In the genomic region with DNA sequence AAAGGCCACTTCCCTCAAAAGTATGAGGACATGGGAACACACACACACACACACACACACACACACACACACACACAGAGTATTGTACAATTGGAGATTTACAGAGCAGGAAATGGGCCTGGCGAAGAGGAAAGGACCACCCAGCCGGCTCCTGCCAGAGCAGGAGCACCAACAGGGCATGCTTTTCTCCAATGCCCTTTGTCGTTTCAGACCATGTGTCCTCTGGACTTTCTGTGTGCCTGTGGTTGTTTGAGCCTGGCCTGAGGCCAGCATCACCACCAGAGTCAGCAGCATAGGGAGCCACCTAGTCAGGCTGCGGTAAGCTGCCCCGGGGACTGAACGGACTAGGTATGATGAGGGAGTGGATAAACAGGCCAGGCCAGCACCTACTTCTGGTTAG, we compare ENCODE assay signal across 9 mouse cellular contexts. TPM values are rescaled to one million over a fixed set of nuclear protein-coding genes. Genes with fewer than 3 reads are reported as not detected.
DNase-seq lines count a peak whose midpoint lies in the region; ATAC-seq lines count a peak whose summit lies in the region.
"Had no signal": no experiment of that assay in that cellular context is flagged by ENCODE, and none has a peak within 500 bp of the region (broad histone marks: within the 10 kb centered on the region; RNA-seq: fewer than 3 reads in every experiment).

No protein-coding gene starts in this region.

- H3K36me3 ChIP-seq in lung, embryonic 16.5 days (ENCODE audit: control insufficient read depth, insufficient read depth, low read length), result no peaks in the 10 kb centered on the region

- peak; percentile 44 to 52 for DNase-seq in heart, adult 18-20 months
- DNase-seq in heart, adult 9 months (ENCODE audit: low spot score in 2 of 2), result no peak
- peak; percentile 83 to 87 for DNase-seq in kidney, adult 8-10 months
- no peak for DNase-seq in thymus, postnatal 4 days
- DNase-seq in layer of hippocampus, postnatal 36 days, result no peak
- DNase-seq in c-Kit-positive CD71-positive TER-119-positive erythroid progenitor cells, embryonic 14.5 days (ENCODE audit: low spot score), result no peak
- DNase-seq: midbrain, embryonic 14.5 days had no signal

- no peak overlapping the region for H3K4me2 ChIP-seq in lung, embryonic 16.5 days (ENCODE audit: low read depth, low read length)

- 0 out of 2 replicates have a peak overlapping the region, but pooled peaks have one; percentile 28 for H3K9ac ChIP-seq in lung, embryonic 16.5 days (ENCODE audit: low read length)

- H3K4me3 ChIP-seq in lung, embryonic 16.5 days (ENCODE audit: low read length), result no peak overlapping the region

- ATAC-seq in common myeloid progenitor, adult 5-6 weeks (replicated peaks; ENCODE audit: low read depth, poor library complexity, severe bottlenecking), result peak; percentile 78
- ATAC-seq in lung, embryonic 16.5 days (ENCODE audit: low read depth), result peak; percentile 89

- H3K9me3 ChIP-seq in lung, embryonic 16.5 days (ENCODE audit: control insufficient read depth, low read length), result no peaks in the 10 kb centered on the region

- no peaks in the 10 kb centered on the region for H3K27me3 ChIP-seq in lung, embryonic 16.5 days (ENCODE audit: control insufficient read depth, insufficient read depth, low read depth, low read length)

- peak overlapping the region; percentile 90 for H3K27ac ChIP-seq in lung, embryonic 16.5 days (ENCODE audit: low read length)

- peaks cover 12% of the 10 kb centered on the region for H3K4me1 ChIP-seq in lung, embryonic 16.5 days (replicated peaks; ENCODE audit: control insufficient read depth, insufficient read depth, low read length)

- WGBS in lung, embryonic 16.5 days, result 27% methylated on average over 6 of the region's 6 CpGs

RNA-seq across cellular contexts. Expression of a gene that starts 6.4 kb away (rescaled TPM):
- 10 to 100 TPM; 11.6 to 16.1 TPM for total RNA-seq in heart, adult 18-20 months (2021)
- total RNA-seq in common myeloid progenitor, adult 5-6 weeks (2017), result 0.82 TPM in 1 of 2 replicates, not detected in the other
- 22.5 and 24.4 TPM in 2 replicates for polyA plus RNA-seq in lung, embryonic 16.5 days (2015; fragmentation: Nextera tagmentation; extraction: Ambion mirVana)
- total RNA-seq in layer of hippocampus, postnatal 36 days (2021), result 100 to 1,000 TPM; 135 to 156 TPM

RNA-seq across cellular contexts. Expression of a gene that starts 34.1 kb away (rescaled TPM):
- total RNA-seq in heart, adult 18-20 months (2021), result 1 to 10 TPM; 5.0 to 5.8 TPM
- 14.7 and 15.3 TPM in 2 replicates for total RNA-seq in common myeloid progenitor, adult 5-6 weeks (2017)
- 4.9 and 7.2 TPM in 2 replicates for polyA plus RNA-seq in lung, embryonic 16.5 days (2015; fragmentation: Nextera tagmentation; extraction: Ambion mirVana)
- 10 to 100 TPM in 1 of 2 experiments, 1 to 10 TPM in 1; 9.9 to 13.1 TPM for total RNA-seq in layer of hippocampus, postnatal 36 days (2021)

RNA-seq across cellular contexts. Expression of a gene that starts 48.3 kb away (rescaled TPM):
- not detected for total RNA-seq in heart, adult 18-20 months (2021)
- not detected in 2 replicates for total RNA-seq in common myeloid progenitor, adult 5-6 weeks (2017)
- polyA plus RNA-seq in lung, embryonic 16.5 days (2015; fragmentation: Nextera tagmentation; extraction: Ambion mirVana), result not detected in 2 replicates
- 10 to 100 TPM; 65.9 to 69.9 TPM for total RNA-seq in layer of hippocampus, postnatal 36 days (2021)

Comparison
In these comparisons a context has a peak if more than half of its experiments do, and no peak if none do; other contexts are left out.
1. DNase-seq: peak in heart, adult 18-20 months (2 of 2) and kidney, adult 8-10 months (2 of 2); none in heart, adult 9 months (0 of 2), thymus, postnatal 4 days (single experiment), layer of hippocampus, postnatal 36 days (0 of 2) and c-Kit-positive CD71-positive TER-119-positive erythroid progenitor cells, embryonic 14.5 days (single experiment).
2. RNA of a gene that starts 6.4 kb away (total RNA-seq): 135 to 156 TPM in layer of hippocampus, postnatal 36 days; 11.6 to 16.1 TPM in heart, adult 18-20 months and 0.82 TPM in common myeloid progenitor, adult 5-6 weeks; every median in the first group is over 4 times any median in the second.
3. RNA of a gene that starts 48.3 kb away (total RNA-seq): 65.9 to 69.9 TPM in layer of hippocampus, postnatal 36 days; not detected in heart, adult 18-20 months and not detected in common myeloid progenitor, adult 5-6 weeks; every median in the first group is over 10 times any median in the second.